Mouse (Mus musculus) liver, embryonic 14.5 days (tissue): ENCODE measurements around the gene Rad17.

Source experiments
- CTCF ChIP-seq: IDR thresholded peaks from 2 replicates; pipeline ENCODE4 v1.5.1; 2016; ENCODE audit warnings: antibody characterized with exemption, low read depth, control low read depth
- EP300 ChIP-seq: IDR thresholded peaks from 2 replicates; pipeline ENCODE4 v1.6.1; 2016; ENCODE audit warnings: antibody characterized with exemption, low read depth

- TF ChIP-seq CTCF (no peak), EP300 (no peak)
Measured at GRCm38 (mm10) chr13:100602239-100602902, 48.5 kb downstream of the Rad17 start.
